Mouse (Mus musculus) cerebellum, adult 2 months (tissue): ENCODE measurements around the gene Arhgap42. TPM values are rescaled to one million over a fixed set of nuclear protein-coding genes. Genes with fewer than 3 reads are reported as not detected.
A peak's percentile ranks its signal among the peaks of the same experiment; 100 is the strongest.

Experiments
- DNase-seq, 2 experiments: peaks; one replicate each; pipeline ENCODE4 v3.0.0; 2021
- H3K27ac ChIP-seq: fragments of 200-500 bp; 2 replicates; pipeline ENCODE4 v1.5.1; 2012; ENCODE audit warnings: low read length, control low read depth, inconsistent platforms; ENCODE audit not compliant: insufficient read depth
- H3K27me3 ChIP-seq: fragments of 200-500 bp; 2 replicates; pipeline ENCODE4 v1.6.1; 2012; ENCODE audit warnings: inconsistent platforms, mild to moderate bottlenecking, low read length, moderate library complexity; ENCODE audit not compliant: control insufficient read depth, insufficient read depth
- H3K4me1 ChIP-seq: fragments of 200-500 bp; 2 replicates; pipeline ENCODE4 v1.6.1; 2011; ENCODE audit warnings: low read length; ENCODE audit not compliant: control insufficient read depth, insufficient read depth
- H3K4me3 ChIP-seq: fragments of 200-500 bp; replicated peaks from 2 replicates; pipeline ENCODE3; 2011; ENCODE audit warnings: mild to moderate bottlenecking, low read depth, low read length, control low read depth; ENCODE audit not compliant: insufficient read depth
- CTCF ChIP-seq: fragments of 200-500 bp; IDR thresholded peaks from 2 replicates; pipeline ENCODE4 v1.5.1; 2011; ENCODE audit warnings: low read depth, mild to moderate bottlenecking, control low read depth, low read length, moderate library complexity, borderline replicate concordance; ENCODE audit not compliant: insufficient read depth
- POLR2A ChIP-seq: fragments of 200-500 bp; IDR thresholded peaks from 2 replicates; pipeline ENCODE4 v1.6.1; 2011; ENCODE audit warnings: low read length, control low read depth, borderline replicate concordance; ENCODE audit not compliant: insufficient read depth
- WGBS: fragments of 180-500 bp; shearing (Covaris S2); methylation state at CpG from one replicate; pipeline ENCODE4 v1.1.7; 2018; 5-methylcytosine and 5-hydroxymethylcytosine counted together
- polyA plus RNA-seq: library from polyadenylated mRNA; depleted of rRNA; stranded (reverse); fragments of >200 nt; gene quantifications from 2 replicates; pipeline ENCODE4 v1.2.3, GENCODE M21; 2012

The Arhgap42 gene
- polyA plus RNA-seq, 1 experiment, result 4.0 TPM

- TF ChIP-seq POLR2A, result no peak
- no peak for TF ChIP-seq CTCF
- DNase-seq, result no peak
- 92% methylated on average over 4 of the region's 4 CpGs for WGBS
- Histone ChIP-seq H3K27ac (no peak overlapping the region), H3K27me3 (no peaks in the 10 kb centered on the region), H3K4me3 (no peak overlapping the region), H3K4me1 (no peaks in the 10 kb centered on the region)
Observed at GRCm38 (mm10) chr9:9097835-9098234, 141.1 kb downstream of the Arhgap42 start.

GRCm38 (mm10) chr9:9096761-9097160, 142.1 kb downstream of the Arhgap42 start:
- WGBS, result 95% methylated on average over 1 of the region's 1 CpGs
- no peak for DNase-seq
- no peaks in the 10 kb centered on the region for H3K27me3 ChIP-seq
- TF ChIP-seq CTCF (no peak), POLR2A (no peak)
- no peak overlapping the region for H3K27ac ChIP-seq
- no peaks in the 10 kb centered on the region for H3K4me1 ChIP-seq
- no peak overlapping the region for H3K4me3 ChIP-seq

GRCm38 (mm10) chr9:9093096-9093495, 145.8 kb downstream of the Arhgap42 start:
- Histone ChIP-seq H3K4me3 (no peak overlapping the region), H3K27ac (no peak overlapping the region), H3K27me3 (no peaks in the 10 kb centered on the region), H3K4me1 (no peaks in the 10 kb centered on the region)
- no peak for DNase-seq
- WGBS, result 51% methylated on average over 1 of the region's 1 CpGs
- TF ChIP-seq CTCF (no peak), POLR2A (no peak)

GRCm38 (mm10) chr9:9083441-9083840, 155.5 kb downstream of the Arhgap42 start:
- H3K27me3 ChIP-seq, result no peaks in the 10 kb centered on the region
- no peak overlapping the region for H3K4me3 ChIP-seq
- TF ChIP-seq POLR2A, result no peak
- no peak for TF ChIP-seq CTCF
- 73% methylated on average over 2 of the region's 2 CpGs for WGBS
- DNase-seq, result no peak
- H3K4me1 ChIP-seq, result no peaks in the 10 kb centered on the region; the same call in 1 of the 2 replicates
- H3K27ac ChIP-seq, result no peak overlapping the region

GRCm38 (mm10) chr9:9052920-9053319, 186.0 kb downstream of the Arhgap42 start:
- no peak for DNase-seq
- no peak for TF ChIP-seq CTCF
- no peak for TF ChIP-seq POLR2A
- no peak overlapping the region for H3K4me3 ChIP-seq
- H3K4me1 ChIP-seq, result no peaks in the 10 kb centered on the region
- H3K27ac ChIP-seq, result no peak overlapping the region
- H3K27me3 ChIP-seq, result no peaks in the 10 kb centered on the region

GRCm38 (mm10) chr9:9051184-9051583, 187.7 kb downstream of the Arhgap42 start:
- TF ChIP-seq CTCF (peak; percentile 26; the same call in 1 of the 2 replicates), POLR2A (no peak)
- Histone ChIP-seq H3K4me3 (no peak overlapping the region), H3K4me1 (no peaks in the 10 kb centered on the region), H3K27ac (no peak overlapping the region), H3K27me3 (no peaks in the 10 kb centered on the region)
- WGBS, result 42% methylated on average over 5 of the region's 5 CpGs
- DNase-seq, result peak in 1 of 2 experiments; percentile 6

- no peak overlapping the region for H3K4me3 ChIP-seq
- no peak for TF ChIP-seq POLR2A
- no peak for TF ChIP-seq CTCF
- no peaks in the 10 kb centered on the region for H3K4me1 ChIP-seq
- no peak overlapping the region for H3K27ac ChIP-seq
- 69% methylated on average over 3 of the region's 3 CpGs for WGBS
- DNase-seq, result no peak
- H3K27me3 ChIP-seq, result no peaks in the 10 kb centered on the region
Observed at GRCm38 (mm10) chr9:9049202-9049601, 189.7 kb downstream of the Arhgap42 start.

- TF ChIP-seq POLR2A (no peak), CTCF (no peak)
- Histone ChIP-seq H3K4me1 (no peaks in the 10 kb centered on the region), H3K4me3 (no peak overlapping the region), H3K27ac (no peak overlapping the region), H3K27me3 (no peaks in the 10 kb centered on the region)
- DNase-seq, result no peak
- 96% methylated on average over 7 of the region's 7 CpGs for WGBS
Observed at GRCm38 (mm10) chr9:9041009-9041408, 197.9 kb downstream of the Arhgap42 start.
